Mouse (Mus musculus) T-helper 17 cell (primary cell): Measurements from ENCODE around the gene Zfhx2.

Experiments
- in situ Hi-C, 2 experiments: fragments of 300-600 bp; cut with MboI, MseI; formaldehyde crosslinking; loops; 1 replicate in 1 of 2; 2 replicates in 1 of 2; pipeline ENCODE4 v1.15.1; 2025; ENCODE audit warnings: high pct_unique_total_duplicates in 2 of 2

The Zfhx2 gene

GRCm38 (mm10) chr14:55092011-55092577 lies at the start of gene Zfhx2:
Gene Zfhx2 (minus strand): TSS chr14:55092324.
- in situ Hi-C loops, result no loop called here

- in situ Hi-C loops, result loop anchor here in 1 of 2 experiments (25.0 kb wide), 1 partner anchor 298 kb away; no protein-coding TSS in a partner anchor
Observed at GRCm38 (mm10) chr14:55139313-55139712, 47.2 kb upstream of the Zfhx2 start.

GRCm38 (mm10) chr14:55135676-55136075 lies 43.6 kb upstream of the Zfhx2 start:
- in situ Hi-C loops, result loop anchor here in 1 of 2 experiments (25.0 kb wide), 1 partner anchor 302 kb away; no protein-coding TSS in a partner anchor

DNA sequence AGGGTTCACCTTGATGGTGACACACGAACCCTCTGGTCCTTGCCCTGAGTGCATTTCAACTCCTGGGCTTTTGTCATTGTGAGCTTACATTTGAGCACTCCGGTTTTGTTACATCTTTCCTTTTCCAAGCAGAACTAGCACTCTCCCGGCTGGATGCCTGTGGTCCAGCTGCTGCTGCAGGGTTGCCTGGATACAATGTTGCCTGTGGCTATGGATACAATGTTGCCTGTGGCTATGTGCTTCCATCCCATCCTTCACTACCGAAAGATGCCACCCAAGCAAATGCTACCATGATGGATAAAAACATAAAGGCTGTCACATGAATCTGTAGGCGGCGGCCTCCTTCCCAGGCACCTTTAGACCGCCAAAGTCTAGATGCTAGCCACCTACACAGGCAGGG lies 34.4 kb upstream of the Zfhx2 start:
- in situ Hi-C loops, result loop anchor here in 1 of 2 experiments (25.0 kb wide), 1 partner anchor 311 kb away; no protein-coding TSS in a partner anchor

DNA sequence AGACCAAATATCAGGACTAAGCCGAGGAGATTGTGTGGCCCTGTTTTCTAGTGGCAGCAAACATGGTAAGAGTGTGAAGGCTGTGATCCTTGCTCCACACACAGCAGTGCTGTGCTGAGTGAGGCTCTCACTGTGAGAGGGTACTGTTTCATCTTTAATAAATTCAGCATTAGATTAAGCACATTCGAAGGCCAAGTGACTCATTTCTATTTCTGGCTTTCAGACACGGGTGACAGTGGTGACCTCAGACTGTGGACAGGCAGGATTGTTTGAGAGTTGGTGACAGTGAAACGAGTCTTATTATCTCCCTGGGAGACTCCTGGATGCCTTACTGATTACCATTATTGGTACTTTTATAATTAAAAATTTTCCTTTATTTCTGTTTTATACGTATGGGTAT lies 33.6 kb upstream of the Zfhx2 start:
- in situ Hi-C loops, result loop anchor here in 1 of 2 experiments (25.0 kb wide), 1 partner anchor 312 kb away; no protein-coding TSS in a partner anchor

DNA sequence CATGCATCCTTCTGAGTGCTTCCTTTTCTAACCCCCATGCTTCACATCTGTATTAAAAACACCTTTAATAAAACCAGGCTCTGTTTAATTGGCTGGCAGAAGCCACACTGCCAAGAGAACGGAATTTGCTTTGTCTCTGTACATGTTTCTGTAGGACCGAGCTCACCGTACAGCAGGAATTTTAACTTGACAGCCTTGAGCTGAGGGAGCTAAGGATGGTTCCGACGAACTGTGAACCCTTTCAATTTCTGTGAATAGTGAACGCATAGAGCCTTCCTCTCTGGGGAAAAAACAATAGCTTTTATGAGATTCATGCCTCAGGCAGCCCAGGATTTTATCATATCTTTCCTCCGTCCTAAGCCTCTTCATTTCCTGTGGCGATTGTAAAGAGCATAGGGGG lies 30.2 kb upstream of the Zfhx2 start:
- in situ Hi-C loops, result loop anchor here in 1 of 2 experiments (5.0 kb wide), 1 partner anchor 40 kb away; no protein-coding TSS in a partner anchor

DNA sequence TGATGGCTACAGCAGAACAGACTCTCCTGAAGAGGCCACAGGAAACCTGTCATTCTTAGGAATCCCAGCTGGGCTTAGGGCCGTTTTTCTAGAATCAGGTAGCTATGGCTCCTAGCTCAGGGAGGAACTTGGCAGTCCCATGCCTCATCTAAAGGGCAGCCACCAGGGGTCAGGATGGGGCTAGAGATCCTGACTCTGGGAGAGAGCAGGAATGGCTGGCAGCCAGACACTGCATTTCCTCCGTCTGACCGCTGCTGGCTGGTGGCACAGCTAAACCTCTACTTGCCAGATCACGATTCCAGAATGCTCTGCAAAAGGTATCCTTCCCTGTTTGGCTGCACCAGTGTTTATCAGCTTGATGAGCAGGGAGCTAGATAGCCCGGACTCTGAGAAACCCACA lies 29.8 kb upstream of the Zfhx2 start:
- in situ Hi-C loops, result loop anchor here in 1 of 2 experiments (5.0 kb wide), 1 partner anchor 40 kb away; no protein-coding TSS in a partner anchor

DNA sequence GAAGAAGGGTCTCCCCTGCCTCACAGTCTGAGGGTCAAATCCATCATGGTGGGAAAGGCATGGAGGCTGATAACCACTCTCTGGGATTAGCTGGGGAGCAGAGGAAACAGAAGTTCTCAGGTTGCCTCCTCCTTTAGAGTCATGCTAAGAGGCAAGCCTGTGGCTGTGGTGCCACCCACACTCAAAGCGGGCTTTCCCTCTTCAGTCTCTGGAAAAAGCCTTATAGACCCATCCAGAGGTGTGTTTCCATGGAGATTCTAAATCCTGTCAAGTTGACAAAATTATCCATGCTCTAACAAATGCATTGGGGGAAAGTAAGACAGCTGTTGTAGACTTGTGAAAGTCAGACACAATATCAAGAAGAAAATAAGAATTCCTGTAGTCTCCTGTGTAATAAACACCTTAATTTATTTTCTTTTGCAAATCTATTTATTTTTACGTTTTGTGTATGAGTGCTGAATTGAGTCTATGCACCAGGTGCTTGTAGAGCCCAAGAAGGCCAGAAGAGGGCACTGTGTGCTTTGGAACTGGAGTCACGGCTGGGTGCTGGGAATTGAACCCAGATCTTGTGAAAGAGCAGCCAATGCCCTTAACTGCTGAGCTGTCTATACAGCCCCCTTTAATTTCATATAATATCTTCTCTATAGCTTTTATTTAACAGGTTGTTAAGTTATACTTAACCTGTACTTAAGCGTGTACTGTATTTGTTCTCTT lies 27.5 kb upstream of the Zfhx2 start:
- in situ Hi-C loops, result loop anchor here in 1 of 2 experiments (5.0 kb wide), 1 partner anchor 43 kb away; no protein-coding TSS in a partner anchor

- in situ Hi-C loops, result no loop called here
Observed at GRCm38 (mm10) chr14:55118852-55119251, 26.7 kb upstream of the Zfhx2 start.

GRCm38 (mm10) chr14:55116425-55117200 lies 24.5 kb upstream of the Zfhx2 start, which contains the start of gene Jph4:
Gene Jph4 (minus strand): TSS chr14:55116935.
- in situ Hi-C loops, result no loop called here

DNA sequence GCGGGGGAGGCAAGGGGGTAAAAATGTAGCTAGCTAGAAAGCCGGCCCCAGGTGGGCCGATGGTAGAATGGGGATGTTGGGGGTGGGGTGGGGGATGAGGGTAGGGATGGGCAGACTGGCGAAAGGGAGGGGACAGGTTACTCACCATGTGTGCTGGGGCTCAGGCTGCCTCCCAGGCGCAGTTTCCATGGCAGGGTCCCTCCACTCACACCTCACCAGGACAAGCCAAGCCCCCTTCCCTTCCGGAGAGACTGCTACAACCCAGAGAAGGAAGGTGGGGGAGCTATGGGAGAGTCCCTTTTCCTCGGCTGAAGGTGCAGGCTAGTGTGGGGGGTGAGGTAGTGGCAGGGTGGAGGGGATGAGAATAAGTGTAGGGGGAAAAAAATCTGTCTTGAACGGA lies 23.7 kb upstream of the Zfhx2 start:
- in situ Hi-C loops, result no loop called here

DNA sequence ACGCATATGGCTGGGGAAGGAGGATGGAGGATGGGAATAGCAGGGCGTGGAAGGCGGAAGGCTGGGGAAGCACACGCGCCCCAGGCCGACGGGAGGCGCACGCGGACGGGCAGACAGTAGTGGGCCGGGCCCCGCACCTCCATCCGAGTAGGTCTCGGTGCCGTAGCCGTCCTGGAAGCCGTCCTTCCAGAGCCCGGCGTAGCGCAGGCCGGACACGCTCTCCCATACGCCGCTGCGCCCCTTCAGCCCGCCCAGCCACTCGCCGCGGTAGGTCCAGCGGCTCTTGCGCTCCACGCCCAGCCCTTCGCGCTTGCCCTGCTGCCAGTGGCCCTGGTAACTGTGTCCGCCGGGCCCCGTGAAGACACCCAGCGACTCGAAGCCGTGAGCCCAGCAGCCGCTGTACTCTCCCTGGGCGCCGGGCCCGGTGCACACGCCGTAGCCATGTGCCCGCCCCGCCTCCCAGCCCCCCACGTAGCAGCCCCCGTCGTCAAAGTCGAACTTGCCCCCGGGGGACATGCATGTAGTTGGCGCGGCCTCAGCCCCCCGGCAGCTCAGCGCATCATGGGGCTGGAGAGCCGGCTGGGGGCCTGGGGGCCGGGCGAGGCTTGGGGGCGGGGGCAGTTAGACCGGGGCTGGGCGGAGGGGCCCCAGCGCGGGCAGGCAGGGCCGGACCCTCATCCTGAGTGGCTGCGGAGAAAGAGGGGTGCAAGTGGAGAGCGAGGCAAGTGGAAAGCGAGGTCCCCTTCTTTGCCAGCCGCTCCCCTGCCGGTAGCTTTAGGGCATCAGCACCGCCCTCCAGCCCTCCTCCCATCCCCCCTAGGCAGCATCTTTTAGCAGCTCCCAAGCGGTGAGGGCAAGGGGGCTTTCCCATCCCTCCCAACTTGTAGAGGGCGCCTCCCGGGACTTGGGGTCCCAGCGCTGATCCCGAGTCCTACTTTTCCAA lies 22.9 kb upstream of the Zfhx2 start:
- in situ Hi-C loops, result no loop called here

DNA sequence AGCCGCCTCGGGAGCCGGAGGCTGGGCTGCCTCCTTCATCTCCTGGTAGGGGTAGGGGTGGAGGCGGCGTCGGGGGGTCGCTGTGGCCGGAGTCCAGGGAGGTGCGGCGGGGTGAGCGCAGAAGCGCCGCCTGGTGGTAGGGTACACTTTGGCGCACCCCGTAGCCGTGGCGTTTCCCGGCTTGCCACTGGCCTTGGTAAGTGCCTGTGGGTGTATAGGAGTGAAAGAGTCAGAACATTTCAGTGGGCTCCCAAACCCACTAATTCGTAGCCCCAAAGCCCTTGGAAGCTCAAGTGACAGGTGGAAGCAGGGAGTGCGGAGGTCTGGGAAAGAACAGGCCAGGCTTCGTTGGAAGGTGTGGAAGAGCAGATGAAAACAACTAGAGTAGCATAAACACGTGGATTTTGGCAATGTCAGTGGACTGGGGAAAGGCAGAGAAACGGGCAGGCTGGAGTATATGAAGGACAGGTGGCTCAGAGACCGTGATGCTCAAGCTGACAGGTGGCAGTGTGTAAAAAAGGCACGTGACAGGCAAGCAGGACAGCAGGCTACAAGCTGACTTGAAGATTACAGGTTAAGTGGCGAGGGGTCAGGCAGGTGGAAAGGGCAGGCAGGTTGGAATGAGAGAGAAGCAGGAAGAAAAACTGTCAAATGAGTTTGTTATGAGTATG lies 22.0 kb upstream of the Zfhx2 start:
- in situ Hi-C loops, result no loop called here

DNA sequence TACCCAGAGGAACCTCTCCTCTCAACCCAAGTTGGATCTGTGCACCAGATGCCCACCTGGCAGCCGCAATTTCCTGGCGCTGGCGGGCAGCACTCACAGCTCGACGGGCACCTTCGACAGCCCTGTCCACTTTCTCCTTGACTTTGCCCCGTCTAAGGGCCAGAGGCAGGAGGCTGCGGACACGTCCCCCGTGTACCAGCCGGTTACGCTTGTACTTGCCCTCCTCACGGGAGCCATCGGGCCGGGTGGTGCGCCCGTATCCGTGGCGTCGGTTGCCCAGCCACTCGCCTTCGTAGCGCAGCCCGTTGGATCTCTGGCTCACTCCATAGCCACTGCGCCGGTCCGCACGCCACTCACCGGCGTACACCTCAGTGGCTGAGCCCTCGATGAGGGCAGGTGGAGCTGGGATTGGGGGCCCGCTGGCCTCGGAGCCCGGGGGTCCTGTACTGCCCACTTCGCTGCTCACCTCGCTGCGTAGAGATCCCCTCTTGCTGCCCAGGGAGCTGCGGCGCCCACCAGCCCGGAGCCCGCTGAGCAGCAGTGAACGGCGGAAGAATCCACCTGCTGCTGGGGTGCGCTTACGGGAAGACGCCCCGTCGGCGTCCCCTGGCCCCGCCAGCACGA lies 21.3 kb upstream of the Zfhx2 start:
- in situ Hi-C loops, result no loop called here

DNA sequence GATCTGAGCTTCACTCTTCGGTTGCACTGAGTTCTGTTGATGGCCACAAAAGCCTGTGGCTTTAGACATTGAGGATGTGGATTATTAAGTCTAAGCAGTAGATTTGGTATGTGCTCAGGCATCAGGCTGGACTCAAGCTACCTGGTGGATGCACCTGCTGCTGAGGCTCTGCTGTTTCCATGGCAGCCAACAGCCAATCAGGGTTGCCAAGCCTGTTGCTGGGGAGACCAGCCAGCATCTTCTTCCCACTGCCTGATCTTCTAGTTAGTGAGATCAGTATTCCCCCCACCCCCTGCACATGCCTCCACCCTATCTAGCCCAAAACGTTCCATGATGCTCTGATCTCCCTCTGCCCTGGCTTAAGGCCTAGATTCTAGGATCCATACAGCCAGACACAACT lies 19.6 kb upstream of the Zfhx2 start:
- in situ Hi-C loops, result no loop called here

DNA sequence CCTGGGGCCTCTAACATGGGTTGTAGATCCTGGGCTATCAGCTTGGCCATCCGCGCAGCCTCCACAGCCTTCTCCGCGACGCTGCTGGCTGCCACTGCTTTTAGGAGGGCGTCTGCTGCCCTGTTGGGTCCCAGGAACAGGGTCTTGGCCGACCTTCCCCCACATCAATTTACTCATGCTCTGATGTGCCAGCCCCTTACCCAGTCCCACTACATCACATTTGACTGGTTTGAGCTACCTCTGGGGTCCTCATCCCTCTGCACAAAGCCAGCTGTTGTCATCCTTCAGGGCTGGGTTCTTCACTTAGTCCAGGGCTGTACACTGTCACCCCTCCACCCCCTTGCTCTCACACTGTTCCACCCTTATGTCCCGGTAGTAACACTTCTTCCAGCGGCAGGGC lies 18.0 kb upstream of the Zfhx2 start:
- in situ Hi-C loops, result no loop called here

DNA sequence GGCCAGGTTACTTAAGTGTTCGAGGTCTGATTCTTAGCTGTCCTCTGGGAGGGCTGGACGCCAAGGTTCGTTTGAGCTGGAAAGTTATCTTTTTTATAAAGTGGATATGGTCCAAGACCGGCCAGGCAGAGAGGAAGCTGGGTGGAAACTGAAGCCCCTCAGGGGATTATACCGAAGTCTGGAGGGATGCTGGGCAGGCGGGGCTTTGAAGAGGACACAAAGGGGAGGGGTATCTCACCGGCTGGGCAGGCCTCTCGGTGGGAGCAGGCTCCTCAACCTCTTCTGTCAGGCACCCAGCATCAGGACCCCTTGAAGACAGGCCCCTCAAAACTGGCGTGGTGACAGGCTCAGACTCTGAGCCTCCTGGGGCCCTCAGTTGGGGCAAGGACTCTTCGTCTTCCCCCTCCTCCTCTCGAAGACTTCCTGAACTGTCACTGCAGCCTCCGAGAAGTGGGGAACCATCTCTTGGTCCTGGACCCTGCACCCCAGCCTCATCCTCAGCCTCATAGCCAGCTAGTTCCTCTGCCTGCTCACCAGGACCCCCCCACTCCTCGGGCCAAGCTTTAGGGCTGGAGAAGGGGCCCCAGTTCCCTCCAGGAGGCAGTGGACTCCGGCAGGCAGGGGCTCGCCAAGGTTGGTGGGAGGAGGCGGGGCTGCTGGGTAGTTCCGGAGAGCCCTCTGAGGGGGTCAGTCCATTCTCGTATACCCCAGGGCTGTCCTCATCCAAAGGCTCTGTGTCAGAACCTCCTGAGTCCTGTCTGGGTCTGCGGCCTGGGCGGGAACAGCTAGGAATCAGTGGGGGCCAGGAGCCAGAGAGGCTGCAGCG lies 17.1 kb upstream of the Zfhx2 start:
- in situ Hi-C loops, result no loop called here

- in situ Hi-C loops, result no loop called here
Observed at GRCm38 (mm10) chr14:55108202-55108870, 16.2 kb upstream of the Zfhx2 start.
